Mouse (Mus musculus): ENCODE data around the gene Nhej1.

DNA sequence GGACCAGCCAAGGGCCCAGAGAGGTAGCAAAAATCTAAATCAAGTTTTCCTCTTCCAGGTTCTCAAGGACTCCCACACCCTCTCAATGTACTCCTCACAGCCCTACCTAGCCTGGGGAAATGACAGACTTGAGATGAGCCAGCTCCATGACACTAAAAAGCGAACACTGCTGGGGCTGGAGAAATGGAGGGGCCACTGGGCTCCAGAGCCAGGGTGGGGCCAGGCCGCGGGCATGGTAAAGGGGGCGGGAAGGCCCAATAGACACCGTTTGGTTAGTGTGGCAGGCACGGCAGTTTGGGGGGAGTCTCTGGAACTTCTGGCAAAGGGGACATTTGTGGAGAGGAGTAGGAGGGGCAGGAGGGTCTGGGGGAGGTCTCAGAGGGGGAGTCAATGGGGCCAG lies 11.3 kb upstream of the Nhej1 start:
- TF ChIP-seq CTCF (IDR thresholded peaks at IDR 0.05; ENCODE audit: low read depth, low read length) (no peak), POLR2A (IDR thresholded peaks at IDR 0.05; ENCODE audit: insufficient read depth, low read length) (no peak)
